Mouse (Mus musculus) adrenal gland, adult 8-10 months (tissue): ENCODE results near the gene Fxyd6. TPM values are rescaled to one million over a fixed set of nuclear protein-coding genes. Genes with fewer than 3 reads are reported as not detected.

Source experiments
- total RNA-seq, 4 experiments: library from RNA; stranded (reverse); gene quantifications; 2 replicates each; pipeline ENCODE4 v1.2.4; 2022

Gene Fxyd6
- total RNA-seq, 4 experiments from 2014 or later, result 307 to 396 (median 352) TPM

Other genes starting within 250 kb of the Fxyd6 start
- 1 to 10 TPM; 1.2 to 1.7 (median 1.5) TPM for gene Scn4b, start 231.8 kb upstream of the Fxyd6 start, total RNA-seq
- gene BC049352, start 188.2 kb upstream of the Fxyd6 start, total RNA-seq, result under 1 TPM in 3 of 4 experiments, not detected in 1; 0.65 to 0.68 (median 0.67) TPM
- not detected for gene Tmprss4, start 166.1 kb upstream of the Fxyd6 start, total RNA-seq
- 1 to 10 TPM; 4.3 to 5.5 (median 5.3) TPM for gene Il10ra, start 101.0 kb upstream of the Fxyd6 start, total RNA-seq
- gene Tmprss13, start 51.1 kb upstream of the Fxyd6 start, total RNA-seq, result under 1 TPM; 0.18 to 0.87 (median 0.52) TPM
- gene Fxyd2, start 29.5 kb downstream of the Fxyd6 start, total RNA-seq, result 10 to 100 TPM in 1 of 4 experiments, 1 to 10 TPM in 3; 4.9 to 10.4 (median 7.3) TPM
- 1 to 10 TPM; 1.7 to 3.7 (median 2.6) TPM for gene Dscaml1, start 56.4 kb downstream of the Fxyd6 start, total RNA-seq